Mouse (Mus musculus) embryonic facial prominence, embryonic 12.5 days (tissue): ENCODE data around the gene Sin3a. TPM values are rescaled to one million over a fixed set of nuclear protein-coding genes. Genes with fewer than 3 reads are reported as not detected.

ENCODE experiments used
- ATAC-seq: fragments of 200-750 bp; cut with Nextera tagmentation; 2 replicates; pipeline ENCODE4 v1.8.0; 2017; ENCODE audit not compliant: insufficient number of reproducible peaks, insufficient read depth, low FRiP score, low TSS enrichment
- H3K27ac ChIP-seq: fragments of 300-500 bp; sonication (generic); 2 replicates; pipeline ENCODE4 v1.5.1; 2016; ENCODE audit warnings: mild to moderate bottlenecking
- H3K27me3 ChIP-seq: fragments of 300-500 bp; sonication (generic); 2 replicates; pipeline ENCODE4 v1.6.1; 2016; ENCODE audit warnings: mild to moderate bottlenecking, moderate library complexity
- H3K36me3 ChIP-seq: fragments of 300-500 bp; sonication (generic); 2 replicates; pipeline ENCODE4 v1.6.1; 2016; ENCODE audit warnings: mild to moderate bottlenecking
- H3K4me1 ChIP-seq: fragments of 300-500 bp; sonication (generic); 2 replicates; pipeline ENCODE4 v1.6.1; 2016
- H3K4me2 ChIP-seq: fragments of 300-500 bp; sonication (generic); replicated peaks from 2 replicates; pipeline ENCODE4 v1.6.1; 2016; ENCODE audit warnings: mild to moderate bottlenecking, moderate library complexity
- H3K4me3 ChIP-seq: fragments of 300-500 bp; sonication (generic); 2 replicates; pipeline ENCODE4 v1.5.1; 2016; ENCODE audit warnings: mild to moderate bottlenecking
- H3K9ac ChIP-seq: fragments of 300-500 bp; sonication (generic); 2 replicates; pipeline ENCODE4 v1.6.1; 2016; ENCODE audit warnings: mild to moderate bottlenecking, moderate library complexity
- H3K9me3 ChIP-seq: fragments of 300-500 bp; sonication (generic); 2 replicates; pipeline ENCODE4 v1.6.1; 2016; ENCODE audit warnings: mild to moderate bottlenecking, moderate library complexity
- WGBS: fragments of 180-500 bp; shearing (Covaris S2); methylation state at CpG from one replicate; pipeline ENCODE4 v1.1.7; 2016; 5-methylcytosine and 5-hydroxymethylcytosine counted together
- polyA plus RNA-seq: library from polyadenylated mRNA; unstranded; fragments of >200 nt; fragmentation: Nextera tagmentation; extraction: Ambion mirVana; gene quantifications from 2 replicates; pipeline ENCODE4 v1.2.1, GENCODE M21; 2016

Gene Sin3a
- polyA plus RNA-seq = 41.7 and 48.2 TPM in 2 replicates

DNA sequence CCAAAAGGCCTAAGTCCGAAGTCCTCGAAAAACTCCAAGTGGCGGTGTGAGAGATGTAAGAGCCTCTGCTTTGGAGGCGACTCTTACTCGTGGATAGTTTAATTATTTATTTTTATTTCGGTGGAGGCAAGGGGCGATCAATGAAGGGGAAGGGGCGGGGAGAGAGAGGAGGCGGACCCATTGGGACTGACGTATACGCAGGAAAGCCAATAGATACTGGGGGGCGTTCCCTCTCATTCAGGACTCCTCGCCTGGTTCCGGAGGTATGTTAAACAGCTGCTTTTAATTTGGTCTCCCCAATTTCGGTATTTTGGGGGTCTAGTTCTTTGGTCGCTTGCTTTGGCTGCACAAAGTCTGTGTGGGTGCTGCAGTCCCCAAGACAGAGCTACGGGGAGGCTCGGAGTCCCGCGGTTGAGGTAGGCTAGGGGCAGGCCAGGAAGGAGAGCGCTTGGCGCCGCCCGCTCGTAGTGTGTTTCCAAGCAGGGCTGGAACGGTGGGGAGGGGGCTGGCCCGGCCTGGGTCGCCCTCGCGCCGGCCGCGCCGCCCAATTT is at the start of gene Sin3a:
Gene Sin3a (plus strand): TSS at position 240 of the 551 bp plus-strand sequence.
- peaks cover 14% of the 10 kb centered on the region; the same call in 1 of the 2 replicates for H3K4me1 ChIP-seq
- H3K9ac ChIP-seq = peak within 1 kb of the TSS; percentile 85
- H3K4me2 ChIP-seq = peak within 1 kb of the TSS; percentile 67
- peak within 1 kb of the TSS; percentile 99 for H3K27ac ChIP-seq
- ATAC-seq = no peak
- WGBS = under 1% methylated on average over 34 of the region's 34 CpGs
- H3K4me3 ChIP-seq = peak within 1 kb of the TSS; percentile 86
- no peaks in the 10 kb centered on the region for H3K27me3 ChIP-seq
- no peaks in the 10 kb centered on the region for H3K9me3 ChIP-seq
- peaks cover 1% of the 10 kb centered on the region; the same call in 1 of the 2 replicates for H3K36me3 ChIP-seq

DNA sequence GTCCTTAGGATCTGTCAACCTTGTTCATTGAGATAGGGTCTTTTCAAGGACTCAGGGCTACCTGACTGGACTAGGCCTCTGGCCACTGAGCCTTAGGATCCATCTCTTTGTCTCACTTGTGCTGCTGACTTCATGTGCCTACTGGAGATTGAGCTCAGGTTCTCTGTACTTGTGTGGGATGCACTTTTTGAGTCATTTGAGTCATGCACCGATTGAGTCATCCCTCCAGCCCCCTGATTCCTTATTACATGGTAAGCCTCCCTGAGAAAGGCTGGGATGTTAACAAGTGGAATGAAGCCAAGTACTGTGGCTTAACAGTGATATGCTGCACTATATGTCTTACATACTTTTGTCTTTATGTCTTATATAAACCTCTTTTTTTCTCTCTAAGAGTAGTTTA is 40.1 kb upstream of the Sin3a start:
- Histone ChIP-seq H3K4me2 (no peak overlapping the region), H3K27me3 (no peaks in the 10 kb centered on the region), H3K4me3 (no peak overlapping the region), H3K9me3 (no peaks in the 10 kb centered on the region), H3K9ac (no peak overlapping the region), H3K36me3 (peaks cover 61% of the 10 kb centered on the region), H3K4me1 (no peaks in the 10 kb centered on the region), H3K27ac (no peak overlapping the region)
- ATAC-seq = no peak
- 90% methylated on average over 1 of the region's 1 CpGs for WGBS

- no peak overlapping the region for H3K4me2 ChIP-seq
- H3K9ac ChIP-seq = no peak overlapping the region
- H3K4me1 ChIP-seq = no peaks in the 10 kb centered on the region
- H3K4me3 ChIP-seq = no peak overlapping the region
- no peak for ATAC-seq
- no peaks in the 10 kb centered on the region for H3K9me3 ChIP-seq
- H3K27me3 ChIP-seq = no peaks in the 10 kb centered on the region
- 84% methylated on average over 1 of the region's 1 CpGs for WGBS
- no peak overlapping the region for H3K27ac ChIP-seq
- peaks cover 56% of the 10 kb centered on the region for H3K36me3 ChIP-seq
These were observed 15.6 kb upstream of the Sin3a start for GRCm38 (mm10) chr9:57056237-57056636.

DNA sequence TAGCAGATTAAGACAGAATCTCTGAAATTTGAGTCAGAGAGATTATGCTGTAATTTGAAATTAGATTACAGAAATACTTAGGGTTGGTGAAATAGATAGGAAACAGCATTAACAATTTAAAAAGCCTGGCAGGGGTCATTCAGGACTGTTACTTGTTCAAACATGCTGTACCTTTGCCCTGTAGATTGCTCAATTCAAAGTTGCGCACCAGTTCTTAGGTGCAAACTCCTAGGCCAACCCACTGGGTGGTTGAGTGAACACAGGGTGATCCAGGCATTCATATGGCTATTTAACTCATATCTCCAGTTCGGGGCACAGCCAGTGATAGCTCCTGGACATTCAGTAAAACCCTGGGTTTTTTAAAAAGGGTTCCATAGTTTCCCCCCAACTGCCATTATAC is 7.7 kb upstream of the Sin3a start:
- Histone ChIP-seq H3K4me2 (no peak overlapping the region), H3K4me3 (no peak overlapping the region), H3K27ac (no peak overlapping the region), H3K27me3 (no peaks in the 10 kb centered on the region), H3K9ac (no peak overlapping the region), H3K9me3 (no peaks in the 10 kb centered on the region), H3K4me1 (no peaks in the 10 kb centered on the region), H3K36me3 (peaks cover 33% of the 10 kb centered on the region)
- 95% methylated on average over 2 of the region's 2 CpGs for WGBS
- no peak for ATAC-seq

GRCm38 (mm10) chr9:57068266-57068665 is 3.6 kb upstream of the Sin3a start:
- no peak overlapping the region for H3K27ac ChIP-seq
- peaks cover 11% of the 10 kb centered on the region; the same call in 1 of the 2 replicates for H3K36me3 ChIP-seq
- H3K27me3 ChIP-seq = no peaks in the 10 kb centered on the region
- ATAC-seq = no peak
- no peak overlapping the region for H3K4me2 ChIP-seq
- 71% methylated on average over 3 of the region's 3 CpGs for WGBS
- H3K4me1 ChIP-seq = peaks cover 8% of the 10 kb centered on the region; the same call in 1 of the 2 replicates
- no peak overlapping the region for H3K4me3 ChIP-seq
- no peak overlapping the region for H3K9ac ChIP-seq
- no peaks in the 10 kb centered on the region for H3K9me3 ChIP-seq

DNA sequence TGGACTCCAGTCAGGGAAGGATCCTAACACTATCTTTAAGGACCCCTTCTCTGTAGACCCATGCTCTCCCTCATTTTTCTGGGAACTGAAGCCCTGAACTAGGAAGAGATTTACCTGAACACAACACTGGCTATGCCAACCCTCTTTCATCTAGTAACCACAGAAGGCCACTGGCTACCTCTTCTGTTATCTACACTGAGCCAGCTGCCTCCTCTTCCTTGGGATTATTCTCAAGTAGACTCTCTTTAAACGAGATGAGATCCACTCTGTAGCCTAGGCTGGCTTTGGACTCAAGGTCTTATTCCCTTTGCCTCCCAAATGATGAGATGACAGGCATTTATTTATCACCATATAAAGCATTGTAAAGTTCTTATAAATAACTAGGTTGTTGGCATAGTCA is 1.6 kb upstream of the Sin3a start:
- Histone ChIP-seq H3K4me2 (no peak overlapping the region), H3K4me1 (peaks cover 13% of the 10 kb centered on the region; the same call in 1 of the 2 replicates), H3K4me3 (no peak overlapping the region), H3K9me3 (no peaks in the 10 kb centered on the region), H3K27ac (no peak overlapping the region), H3K36me3 (peaks cover 10% of the 10 kb centered on the region; the same call in 1 of the 2 replicates), H3K27me3 (no peaks in the 10 kb centered on the region), H3K9ac (no peak overlapping the region)
- WGBS = 53% methylated on average over 1 of the region's 1 CpGs
- ATAC-seq = no peak

DNA sequence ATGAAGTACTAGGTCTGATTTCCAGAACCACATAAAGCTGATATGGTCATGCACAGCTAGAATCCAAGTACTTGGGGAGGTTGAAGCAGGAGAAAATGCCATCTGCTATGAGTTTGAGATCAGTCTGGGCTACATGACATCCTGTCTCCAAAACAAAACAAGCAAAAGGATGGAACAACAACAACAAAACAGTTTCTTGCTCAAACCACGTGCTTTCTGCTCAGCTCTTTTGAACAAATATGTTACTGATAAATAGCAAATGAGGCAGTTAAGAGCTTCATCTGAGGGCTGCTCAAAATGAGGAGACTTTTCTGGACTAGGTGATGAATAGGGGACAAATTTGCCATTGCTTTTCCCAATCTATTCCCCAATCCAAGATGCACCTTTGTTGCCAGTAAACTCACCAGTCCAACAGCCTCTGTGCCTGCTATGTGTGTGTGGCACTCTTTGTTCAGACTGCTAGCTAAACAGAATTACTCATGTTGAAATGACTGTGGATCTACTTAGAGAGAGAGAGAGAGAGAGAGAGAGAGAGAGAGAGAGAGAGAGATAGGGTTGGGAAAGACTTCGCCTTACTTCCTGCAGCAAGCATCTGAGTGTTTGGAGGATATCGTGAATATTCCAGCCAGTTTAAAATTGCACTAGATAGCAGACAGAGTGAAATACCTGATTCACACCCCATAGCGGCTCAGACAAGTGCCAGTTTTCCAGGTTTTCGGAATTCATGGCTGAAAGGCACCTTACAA is 867 bp upstream of the Sin3a start:
- no peak for ATAC-seq
- Histone ChIP-seq H3K4me1 (peaks cover 14% of the 10 kb centered on the region; the same call in 1 of the 2 replicates), H3K9me3 (no peaks in the 10 kb centered on the region), H3K9ac (peak overlapping the region; percentile 85), H3K27ac (peak overlapping the region; percentile 61), H3K27me3 (no peaks in the 10 kb centered on the region), H3K4me3 (peak overlapping the region; percentile 86), H3K4me2 (peak overlapping the region; percentile 67), H3K36me3 (peaks cover 3% of the 10 kb centered on the region; the same call in 1 of the 2 replicates)
- WGBS = 21% methylated on average over 5 of the region's 5 CpGs

GRCm38 (mm10) chr9:57072526-57072988 is 717 bp downstream of the Sin3a start:
- Histone ChIP-seq H3K27me3 (no peaks in the 10 kb centered on the region), H3K4me3 (peak overlapping the region; percentile 86), H3K9ac (peak overlapping the region; percentile 85), H3K4me1 (peaks cover 18% of the 10 kb centered on the region; the same call in 1 of the 2 replicates), H3K27ac (peak overlapping the region; percentile 99), H3K9me3 (no peaks in the 10 kb centered on the region), H3K4me2 (peak overlapping the region; percentile 67), H3K36me3 (no peaks in the 10 kb centered on the region)
- ATAC-seq = no peak
- under 1% methylated on average over 40 of the region's 40 CpGs for WGBS

DNA sequence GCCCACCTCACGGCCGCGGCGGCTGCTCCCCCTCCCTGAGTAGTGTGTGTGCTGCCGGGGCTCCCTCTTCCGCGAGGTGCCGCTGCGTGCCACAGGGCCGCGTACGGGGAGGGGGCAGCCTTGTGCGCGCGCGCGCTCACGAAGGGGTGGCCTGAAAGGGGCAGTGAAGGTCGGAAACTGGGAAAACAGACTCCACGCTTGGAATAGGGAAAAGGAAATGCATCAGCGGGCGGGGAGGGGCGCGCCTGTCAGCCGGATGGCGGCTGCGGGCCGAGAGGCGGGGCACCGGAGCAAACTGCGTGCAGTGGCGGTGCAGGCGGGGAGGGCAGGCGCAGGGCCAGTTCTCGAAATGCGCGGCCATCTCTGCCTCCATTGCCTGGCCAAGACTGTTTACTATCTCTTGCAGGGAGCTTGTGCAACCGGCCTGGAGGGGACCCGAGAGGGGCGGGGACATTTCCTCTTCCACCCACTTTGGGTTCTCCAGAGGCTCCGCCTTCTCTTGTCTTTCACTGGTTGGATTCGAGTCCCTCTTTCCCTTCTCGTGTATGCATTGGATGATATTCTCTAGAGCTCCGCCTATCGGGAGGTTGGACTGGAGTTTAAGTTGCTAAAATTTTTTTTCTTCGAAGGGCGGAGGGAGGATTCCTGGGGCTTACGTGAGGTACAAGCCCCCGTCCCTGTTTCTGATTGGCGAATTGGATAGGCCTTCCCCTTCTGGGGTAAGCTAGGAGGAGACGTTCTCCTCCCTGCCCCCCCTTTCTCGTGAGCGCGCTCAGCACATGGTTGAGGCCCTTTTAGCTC is 1.3 kb downstream of the Sin3a start:
- Histone ChIP-seq H3K4me3 (peak overlapping the region; percentile 86), H3K36me3 (no peaks in the 10 kb centered on the region), H3K4me1 (peaks cover 18% of the 10 kb centered on the region; the same call in 1 of the 2 replicates), H3K27ac (peak overlapping the region; percentile 99), H3K9ac (peak overlapping the region; percentile 85), H3K27me3 (no peaks in the 10 kb centered on the region), H3K4me2 (peak overlapping the region; percentile 92), H3K9me3 (no peaks in the 10 kb centered on the region)
- WGBS = 1% methylated on average over 54 of the region's 54 CpGs
- peak; percentile 76 for ATAC-seq

GRCm38 (mm10) chr9:57073790-57074094 is 1.9 kb downstream of the Sin3a start:
- no peak for ATAC-seq
- WGBS = under 1% methylated on average over 15 of the region's 15 CpGs
- peak overlapping the region; percentile 92 for H3K4me2 ChIP-seq

GRCm38 (mm10) chr9:57074171-57074821 is 2.5 kb downstream of the Sin3a start:
- 6% methylated on average over 21 of the region's 21 CpGs for WGBS
- H3K4me1 ChIP-seq = peaks cover 18% of the 10 kb centered on the region; the same call in 1 of the 2 replicates
- no peaks in the 10 kb centered on the region for H3K36me3 ChIP-seq
- H3K27me3 ChIP-seq = no peaks in the 10 kb centered on the region
- no peaks in the 10 kb centered on the region for H3K9me3 ChIP-seq
- no peak for ATAC-seq
- peak overlapping the region; percentile 86 for H3K4me3 ChIP-seq
- H3K4me2 ChIP-seq = peak overlapping the region; percentile 92
- H3K9ac ChIP-seq = peak overlapping the region; percentile 72
- H3K27ac ChIP-seq = peak overlapping the region; percentile 94

More at GRCm38 (mm10) chr9:57073790-57074094, 1.9 kb downstream of the Sin3a start:
- H3K4me3 ChIP-seq = peak overlapping the region; percentile 86
- no peaks in the 10 kb centered on the region for H3K36me3 ChIP-seq
- H3K9me3 ChIP-seq = no peaks in the 10 kb centered on the region
- H3K27me3 ChIP-seq = no peaks in the 10 kb centered on the region
- peaks cover 18% of the 10 kb centered on the region; the same call in 1 of the 2 replicates for H3K4me1 ChIP-seq
- H3K27ac ChIP-seq = peak overlapping the region; percentile 94
- H3K9ac ChIP-seq = peak overlapping the region; percentile 72
